Mouse (Mus musculus) megakaryocyte, embryonic 14.5 days (primary cell): ENCODE measurements around the gene Trio.
"Not testable (repeated sequence)": the region's sequence is repeated elsewhere in the genome, so short reads cannot be mapped to it uniquely, and the experiment has no call there.

Experiments used
- FLI1 ChIP-seq: IDR thresholded peaks from 2 replicates; pipeline ENCODE4 v1.6.1; 2012; ENCODE audit warnings: low read length, inconsistent platforms, mixed read lengths
- GATA1 ChIP-seq: IDR thresholded peaks from 3 replicates; pipeline ENCODE4 v1.6.1; 2012; ENCODE audit warnings: mixed read lengths, low read length, inconsistent platforms, borderline replicate concordance

DNA sequence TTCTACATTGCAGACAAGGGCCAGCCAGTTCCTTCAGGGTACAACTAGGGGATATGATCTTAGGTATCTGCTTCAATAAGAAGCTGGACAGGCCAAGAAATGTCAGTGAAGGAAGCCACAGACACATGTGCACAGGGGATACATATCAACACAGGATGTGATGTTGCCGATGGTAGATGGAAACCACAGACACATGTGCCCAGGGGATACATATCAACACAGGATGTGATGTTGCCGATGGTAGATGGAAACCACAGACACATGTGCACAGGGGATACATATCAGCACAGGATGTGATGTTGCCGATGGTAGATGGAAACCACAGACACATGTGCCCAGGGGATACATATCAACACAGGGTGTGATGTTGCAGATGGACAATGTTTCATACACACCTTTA lies 197.8 kb downstream of the Trio start:
- not testable (repeated sequence) for TF ChIP-seq GATA1, FLI1
